Mouse (Mus musculus): ENCODE data around the gene Fggy.

GRCm38 (mm10) chr4:95541382-95542038 is 15.8 kb upstream of the Fggy start:
- TF ChIP-seq CTCF (IDR thresholded peaks at IDR 0.05; ENCODE audit: low read depth) (no peak), EP300 (IDR thresholded peaks at IDR 0.05; ENCODE audit: low read depth) (no peak)
